Mouse (Mus musculus): ENCODE data around the gene Pam. TPM values are rescaled to one million over a fixed set of nuclear protein-coding genes. Genes with fewer than 3 reads are reported as not detected.

Gene Pam
- polyA plus RNA-seq, 1 experiment, result not detected

GRCm38 (mm10) chr1:97969765-97970164 lies 125.7 kb downstream of the Pam start:
- no peak for TF ChIP-seq GATA1 (IDR thresholded peaks at IDR 0.05; ENCODE audit: low read length)

GRCm38 (mm10) chr1:97963711-97964110 lies 131.7 kb downstream of the Pam start:
- no peak for TF ChIP-seq GATA1 (IDR thresholded peaks at IDR 0.05; ENCODE audit: low read length)

- no peak for TF ChIP-seq GATA1 (IDR thresholded peaks at IDR 0.05; ENCODE audit: low read length)
These were observed 133.3 kb downstream of the Pam start for GRCm38 (mm10) chr1:97962134-97962533.

DNA sequence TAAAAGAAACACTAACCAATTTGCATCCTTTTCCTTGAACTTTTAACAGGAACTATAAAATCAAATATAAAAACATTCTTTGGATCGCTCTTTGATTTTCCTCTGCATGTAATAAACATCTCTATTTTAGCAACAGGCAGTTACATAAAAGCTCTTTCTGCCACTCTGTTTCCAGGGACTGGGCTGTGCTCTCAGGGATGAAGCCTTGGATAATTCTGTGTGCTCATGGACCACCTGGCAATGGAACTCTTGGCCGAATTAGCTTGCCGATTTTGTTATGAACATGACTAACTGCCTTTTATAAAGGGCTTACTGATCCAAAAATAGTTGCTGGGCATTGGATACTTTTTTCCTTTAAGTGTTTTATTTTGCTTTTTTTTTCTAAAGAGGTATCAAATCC lies 134.8 kb downstream of the Pam start:
- no peak for TF ChIP-seq GATA1 (IDR thresholded peaks at IDR 0.05; ENCODE audit: low read length)

GRCm38 (mm10) chr1:97960124-97960523 lies 135.3 kb downstream of the Pam start:
- TF ChIP-seq GATA1 (IDR thresholded peaks at IDR 0.05; ENCODE audit: low read length), result no peak

DNA sequence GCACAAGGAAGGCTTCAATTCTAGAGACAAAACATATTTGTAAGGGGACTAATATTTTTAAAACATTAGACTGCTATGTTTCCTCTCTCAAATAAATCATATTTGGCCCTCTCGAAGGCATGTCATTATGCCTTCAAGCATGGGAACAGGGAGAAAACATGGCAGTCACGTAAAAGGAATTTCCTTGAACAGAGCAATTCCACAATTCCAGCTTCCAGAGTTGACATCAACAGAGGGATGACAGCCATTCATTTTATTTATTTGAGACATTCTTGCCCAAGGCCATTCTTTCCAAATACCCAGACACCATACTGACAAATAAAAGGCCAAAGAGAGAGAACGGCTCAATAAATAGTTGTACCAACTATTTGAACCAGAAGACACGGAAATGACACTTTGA lies 136.7 kb downstream of the Pam start:
- no peak for TF ChIP-seq GATA1 (IDR thresholded peaks at IDR 0.05; ENCODE audit: low read length)

- TF ChIP-seq GATA1 (IDR thresholded peaks at IDR 0.05; ENCODE audit: low read length), result no peak
These were observed 148.3 kb downstream of the Pam start for GRCm38 (mm10) chr1:97947100-97947499.

DNA sequence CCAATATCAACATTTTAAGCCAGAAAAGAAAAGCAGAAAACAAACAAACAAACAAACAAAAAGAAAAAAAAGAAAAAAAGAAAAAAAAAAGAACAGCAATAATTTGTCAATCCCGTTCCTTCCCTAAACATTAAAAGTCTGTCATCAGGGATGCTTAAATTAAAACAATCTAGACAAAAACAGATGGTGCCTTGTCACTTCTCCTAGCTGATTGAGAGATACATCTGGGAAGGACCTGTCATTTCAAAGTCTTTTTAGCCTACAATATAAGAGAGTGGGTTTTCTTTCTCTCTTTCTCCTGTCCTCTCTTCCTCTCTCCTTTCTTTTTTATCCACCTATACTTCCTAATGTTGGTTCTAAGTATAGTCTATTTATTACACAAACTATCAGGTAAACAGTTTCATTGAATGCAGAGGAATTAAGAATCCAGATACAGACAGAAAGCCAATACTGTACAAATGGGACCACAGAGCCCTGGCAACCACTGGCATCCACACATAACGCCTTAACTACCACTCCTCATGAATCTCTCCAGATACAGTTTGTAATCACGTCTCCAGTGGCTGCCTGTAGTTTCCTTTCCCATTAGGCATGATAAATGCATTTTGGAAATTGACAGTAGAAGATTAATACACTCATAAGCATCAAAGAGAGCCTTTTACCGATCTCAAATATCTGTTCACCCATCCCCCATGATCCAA lies 151.4 kb downstream of the Pam start:
- no peak for TF ChIP-seq GATA1 (IDR thresholded peaks at IDR 0.05; ENCODE audit: low read length)

GRCm38 (mm10) chr1:97943402-97943801 lies 152.0 kb downstream of the Pam start:
- no peak for TF ChIP-seq GATA1 (IDR thresholded peaks at IDR 0.05; ENCODE audit: low read length)

GRCm38 (mm10) chr1:97942966-97943365 lies 152.5 kb downstream of the Pam start:
- TF ChIP-seq GATA1 (IDR thresholded peaks at IDR 0.05; ENCODE audit: low read length), result no peak

- TF ChIP-seq GATA1 (IDR thresholded peaks at IDR 0.05; ENCODE audit: low read length), result no peak
These were observed 156.9 kb downstream of the Pam start for GRCm38 (mm10) chr1:97938586-97938985.

DNA sequence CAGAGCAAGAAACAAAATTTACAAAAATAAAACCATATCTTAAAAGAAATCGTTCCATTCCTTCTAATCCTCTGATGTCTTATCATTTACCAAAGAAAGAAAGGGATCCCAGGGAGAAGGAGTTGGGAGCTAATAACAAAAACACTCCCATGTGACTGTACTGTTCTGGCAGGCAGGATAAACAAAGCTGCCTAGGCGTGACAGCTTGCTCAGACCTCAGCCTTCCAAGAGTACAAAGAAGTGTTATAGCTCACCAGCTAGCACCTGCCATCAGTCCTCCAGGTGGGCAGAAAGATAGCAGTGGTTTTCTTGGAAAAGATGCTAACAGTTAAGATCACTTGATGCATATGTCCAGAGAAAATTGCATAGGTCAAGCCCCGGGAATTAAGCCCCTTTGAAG lies 157.4 kb downstream of the Pam start:
- TF ChIP-seq GATA1 (IDR thresholded peaks at IDR 0.05; ENCODE audit: low read length), result no peak

DNA sequence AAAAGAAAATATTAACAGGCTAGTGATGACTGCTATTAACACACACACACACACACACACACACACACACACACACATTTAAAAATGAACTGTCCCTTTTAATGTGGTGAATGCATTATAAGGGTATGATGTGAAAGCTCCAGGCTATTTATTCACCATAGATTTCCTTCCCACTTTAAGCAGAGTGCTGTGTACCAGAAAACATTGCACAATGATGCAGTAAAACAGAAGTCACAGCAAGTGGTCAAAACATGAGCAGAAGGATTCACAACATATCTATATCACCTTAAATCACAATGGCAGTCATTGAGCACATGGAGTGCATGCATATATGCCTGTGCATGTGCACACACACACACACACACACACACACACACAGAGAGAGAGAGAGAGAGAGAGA lies 160.5 kb downstream of the Pam start:
- no peak for TF ChIP-seq GATA1 (IDR thresholded peaks at IDR 0.05; ENCODE audit: low read length)

GRCm38 (mm10) chr1:97931220-97931619 lies 164.2 kb downstream of the Pam start:
- TF ChIP-seq GATA1 (IDR thresholded peaks at IDR 0.05; ENCODE audit: low read length), result no peak

DNA sequence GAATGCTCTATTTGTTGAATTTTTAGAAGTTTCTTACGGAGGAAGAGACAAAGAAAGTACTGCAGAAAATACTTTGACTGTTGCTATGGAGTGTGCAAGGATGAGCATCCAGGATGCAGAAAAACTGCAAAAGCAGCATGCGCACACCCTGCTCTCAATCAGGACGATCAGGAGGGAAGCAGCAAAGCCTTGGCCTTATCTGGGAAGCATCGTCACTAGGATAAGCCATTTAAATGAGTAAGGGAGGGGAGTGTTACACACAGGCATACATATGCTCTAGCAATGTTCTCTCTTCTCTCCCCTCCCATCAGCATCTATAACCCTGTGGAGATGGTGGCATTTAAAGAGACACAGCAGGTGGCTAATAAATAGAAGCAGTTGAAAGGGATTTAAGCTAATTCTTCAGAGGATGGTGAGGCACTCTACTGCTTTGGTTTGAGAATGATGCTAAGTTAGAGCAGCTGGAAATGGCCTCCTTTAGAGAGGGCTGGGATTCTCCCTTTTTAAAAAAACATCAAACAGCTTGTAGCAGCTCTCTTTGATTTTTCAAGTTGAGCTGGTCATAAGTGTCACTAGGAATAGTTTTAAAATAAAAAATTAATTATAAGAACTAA lies 165.9 kb downstream of the Pam start:
- no peak for TF ChIP-seq GATA1 (IDR thresholded peaks at IDR 0.05; ENCODE audit: low read length)

DNA sequence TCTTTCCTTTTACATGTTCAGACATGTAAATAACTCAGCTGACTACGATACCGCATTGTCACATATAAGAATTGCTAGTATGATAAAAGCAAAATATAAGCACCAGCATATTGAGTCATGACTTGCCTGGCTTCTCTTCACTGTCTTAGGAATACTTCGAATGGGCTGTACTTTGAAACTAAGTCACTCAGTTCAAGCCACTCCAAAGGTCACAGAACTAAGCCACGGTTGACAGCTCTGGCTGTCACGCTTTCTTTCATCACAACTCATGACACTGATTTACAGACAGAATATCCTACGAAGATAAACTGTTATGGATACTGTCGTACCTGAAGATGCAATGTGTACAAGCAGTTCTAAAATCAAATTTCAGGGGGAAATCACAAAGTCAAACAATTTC lies 168.7 kb downstream of the Pam start:
- TF ChIP-seq GATA1 (IDR thresholded peaks at IDR 0.05; ENCODE audit: low read length), result no peak

DNA sequence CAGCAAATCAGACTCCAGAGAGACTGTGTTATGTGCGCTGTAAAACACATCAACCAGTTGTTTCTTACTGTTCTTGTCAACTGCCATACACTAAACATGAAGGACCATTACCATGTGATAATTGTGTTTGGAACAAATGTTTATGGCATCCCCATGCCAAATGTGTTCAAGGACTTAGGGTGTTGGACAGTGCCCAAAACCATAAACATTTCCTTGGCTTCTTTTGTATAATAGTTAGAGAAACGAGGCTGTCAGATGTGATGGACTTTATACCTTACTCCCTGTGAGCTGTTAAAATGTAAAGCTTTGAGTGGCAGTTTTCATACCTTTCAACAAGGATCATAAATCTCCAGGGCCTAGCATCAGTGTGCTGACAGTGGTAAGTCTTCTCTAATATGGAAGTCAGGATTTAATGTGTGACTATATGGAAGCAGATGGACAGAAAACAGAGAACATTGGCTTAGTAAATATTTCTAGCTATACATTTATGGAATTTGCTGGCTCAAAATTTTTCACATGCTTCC lies 169.4 kb downstream of the Pam start:
- no peak for TF ChIP-seq GATA1 (IDR thresholded peaks at IDR 0.05; ENCODE audit: low read length)

All from G1E-ER4 (cell line).